Mouse (Mus musculus) right cerebral cortex, postnatal 10 days (tissue): Measurements from ENCODE around the gene Trpm8.

Experiments used
- DNase-seq, 2 experiments: peaks; one replicate each; pipeline ENCODE4 v3.0.0; 2021; ENCODE audit warnings: low spot score in 2 of 2

Gene Trpm8

DNA sequence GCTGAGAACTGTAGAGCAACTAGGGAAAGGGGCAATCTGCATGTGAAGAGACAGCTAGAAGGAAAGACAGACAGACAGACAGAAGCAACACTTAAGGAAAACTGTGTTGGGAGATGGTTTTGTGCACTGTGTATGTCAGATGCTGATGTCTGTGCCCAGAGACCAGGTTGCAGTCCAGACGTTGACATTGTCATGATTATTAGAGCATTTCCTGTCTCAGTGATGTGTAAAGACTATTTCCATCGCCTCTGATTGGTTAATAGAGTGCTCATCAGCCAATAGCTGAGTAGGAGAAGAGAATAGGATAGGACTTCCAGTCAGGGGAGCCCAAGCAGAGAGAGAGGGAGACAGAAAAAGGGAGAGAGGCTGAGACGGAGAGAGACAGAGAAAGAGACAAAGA lies 155.1 kb downstream of the Trpm8 start:
- DNase-seq: no peak

DNA sequence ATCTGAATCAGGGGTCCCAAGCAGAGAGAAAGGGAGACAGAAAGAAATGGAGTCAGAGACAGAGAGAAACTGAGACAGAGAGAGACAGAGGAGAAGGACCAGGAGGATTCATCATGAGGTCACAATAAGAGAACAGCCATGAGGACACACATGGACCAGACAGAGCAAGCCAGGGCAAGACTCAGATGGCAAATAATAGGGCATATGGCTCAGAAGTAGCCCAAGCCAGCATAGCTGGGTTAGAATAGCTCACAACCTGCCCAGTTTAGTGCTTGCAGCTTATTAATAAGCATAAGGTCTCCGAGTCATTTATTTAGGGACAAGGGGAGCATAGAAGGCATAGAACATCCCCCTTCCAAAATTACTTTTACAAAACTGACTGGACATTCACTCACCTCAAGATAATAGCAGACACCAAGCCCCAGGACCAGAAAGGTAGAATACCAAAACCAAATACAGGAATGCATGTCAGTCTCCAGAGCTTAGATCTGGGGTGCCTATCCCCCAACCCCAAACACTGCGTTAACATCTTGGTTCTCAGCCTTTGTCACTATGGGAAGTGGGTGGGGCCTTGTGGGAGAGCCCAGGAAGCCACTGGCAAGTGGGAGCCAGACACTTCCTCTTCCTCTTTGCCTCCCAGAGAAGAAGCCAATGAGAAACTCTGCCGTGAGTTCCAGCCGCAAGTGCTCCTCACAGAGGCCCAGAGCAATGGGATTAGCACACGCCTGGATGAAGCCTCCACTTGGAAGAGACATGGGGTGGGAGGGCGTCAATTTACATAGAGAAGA lies 155.8 kb downstream of the Trpm8 start:
- no peak for DNase-seq

DNA sequence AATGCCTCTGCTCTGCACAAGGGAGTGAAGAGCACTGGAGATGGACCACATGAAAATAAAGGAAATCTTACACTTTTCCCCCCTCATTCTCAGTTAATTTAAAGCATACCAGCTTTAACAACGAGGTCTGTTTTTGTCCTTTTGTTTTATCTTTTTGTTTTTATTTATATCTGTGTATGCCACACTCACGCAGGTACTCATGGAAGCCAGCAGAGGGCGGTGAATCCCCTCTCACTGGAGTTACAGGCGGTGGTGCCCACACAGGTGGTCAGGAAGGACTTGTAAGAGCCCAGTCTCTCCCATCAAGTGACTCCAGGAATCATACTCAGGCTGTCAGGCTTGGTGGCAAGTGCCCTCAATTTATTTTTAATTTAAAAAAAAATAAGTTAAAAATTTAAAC lies 156.6 kb downstream of the Trpm8 start:
- DNase-seq: no peak

- no peak for DNase-seq
These were observed 160.0 kb downstream of the Trpm8 start for GRCm38 (mm10) chr1:88437206-88438126.
